In genomic region chr3:55635542-55636172, GRCm38 (mm10) we compare ENCODE assay signal across 22 mouse cellular contexts.
DNase-seq lines count a peak whose midpoint lies in the region; ATAC-seq and TF ChIP-seq lines count a peak whose summit lies in the region.
"Had no signal": no experiment of that assay in that cellular context is flagged by ENCODE, and none has a peak within 500 bp of the region (broad histone marks: within the 10 kb centered on the region; RNA-seq: fewer than 3 reads in every experiment).

No protein-coding gene starts in this region.

- H3K27ac ChIP-seq in layer of hippocampus, adult 2 months: 0 out of 2 replicates have a peak overlapping the region, but pooled peaks have one; percentile 24
- no peak overlapping the region for H3K27ac ChIP-seq in limb, embryonic 12.5 days
- H3K27ac ChIP-seq: heart, adult 2 months; liver, embryonic 13.5 days; neural tube, embryonic 13.5 days had no signal

- H3K27me3 ChIP-seq in limb, embryonic 12.5 days: 0 out of 2 replicates have a peak, but pooled peaks cover 2% of the 10 kb centered on the region
- H3K27me3 ChIP-seq: liver, embryonic 13.5 days; neural tube, embryonic 13.5 days had no signal

- H3K4me2 ChIP-seq in limb, embryonic 12.5 days: no peak overlapping the region
- H3K4me2 ChIP-seq: liver, embryonic 13.5 days; neural tube, embryonic 13.5 days had no signal

- H3K9ac ChIP-seq in limb, embryonic 12.5 days (replicated peaks): no peak overlapping the region
- H3K9ac ChIP-seq: liver, embryonic 13.5 days; neural tube, embryonic 13.5 days had no signal

- TF ChIP-seq CTCF in layer of hippocampus, adult 2 months (conservative IDR thresholded peaks at IDR 0.05): no peak

- peaks cover 3% of the 10 kb centered on the region; the same call in 1 of the 2 replicates for H3K36me3 ChIP-seq in limb, embryonic 12.5 days
- H3K36me3 ChIP-seq: liver, embryonic 13.5 days had no signal

- WGBS in limb, embryonic 12.5 days: 15% methylated on average over 8 of the region's 8 CpGs

- peak; percentile 54 for DNase-seq in embryo, embryonic 10 days (ENCODE audit: low spot score)
- DNase-seq in embryo, embryonic 9.5 days (ENCODE audit: extremely low spot score): no peak
- no peak for DNase-seq in layer of hippocampus, adult 2 months (ENCODE audit: low spot score in 2 of 2)
- DNase-seq in layer of hippocampus, postnatal 25 days (ENCODE audit: extremely low spot score in 1 of 2, low spot score in 1 of 2): no peak
- peak; percentile 28 for DNase-seq in embryo, embryonic 11 days
- no peak for DNase-seq in cerebellum, adult 9-11 months
- DNase-seq: adrenal gland, postnatal 10 days; cerebellum, adult 2 months; cerebellum, postnatal 36 days; gastrocnemius, postnatal 36 days; heart, adult 2 months; kidney, adult 8-10 months; liver, embryonic 13.5 days; lung, adult 2 months; lung, postnatal 14 days; right cerebral cortex, adult 18-20 months; right cerebral cortex, postnatal 4 days; thymus, postnatal 25 days had no signal

- no peaks in the 10 kb centered on the region for H3K9me3 ChIP-seq in limb, embryonic 12.5 days
- H3K9me3 ChIP-seq: liver, embryonic 13.5 days; megakaryocyte, embryonic 14.5 days; neural tube, embryonic 13.5 days had no signal

- peaks cover 6% of the 10 kb centered on the region; the same call in 1 of the 2 replicates for H3K4me1 ChIP-seq in limb, embryonic 12.5 days (replicated peaks)
- H3K4me1 ChIP-seq: liver, embryonic 13.5 days had no signal

- ATAC-seq in limb, embryonic 12.5 days (ENCODE audit: insufficient number of reproducible peaks, insufficient read depth, low FRiP score, low TSS enrichment, low read depth): 0 out of 2 replicates have a peak, but pooled peaks have one; percentile 42
- ATAC-seq in inflammation-experienced regulatory T-cells, adult 6 months: no peak

- no peak overlapping the region for H3K4me3 ChIP-seq in layer of hippocampus, adult 2 months
- no peak overlapping the region for H3K4me3 ChIP-seq in limb, embryonic 12.5 days (replicated peaks)
- H3K4me3 ChIP-seq: heart, adult 2 months; liver, embryonic 13.5 days; megakaryocyte, embryonic 14.5 days; neural tube, embryonic 13.5 days had no signal

Comparison
In these comparisons a context has a peak if more than half of its experiments do, and no peak if none do; other contexts are left out.
1. DNase-seq: peak in embryo, embryonic 10 days (single experiment) and embryo, embryonic 11 days (single experiment); none in embryo, embryonic 9.5 days (single experiment), layer of hippocampus, adult 2 months (0 of 2), layer of hippocampus, postnatal 25 days (0 of 2) and cerebellum, adult 9-11 months (single experiment).